Comparison of ENCODE assay signal across 19 mouse cellular contexts in the genomic region with DNA sequence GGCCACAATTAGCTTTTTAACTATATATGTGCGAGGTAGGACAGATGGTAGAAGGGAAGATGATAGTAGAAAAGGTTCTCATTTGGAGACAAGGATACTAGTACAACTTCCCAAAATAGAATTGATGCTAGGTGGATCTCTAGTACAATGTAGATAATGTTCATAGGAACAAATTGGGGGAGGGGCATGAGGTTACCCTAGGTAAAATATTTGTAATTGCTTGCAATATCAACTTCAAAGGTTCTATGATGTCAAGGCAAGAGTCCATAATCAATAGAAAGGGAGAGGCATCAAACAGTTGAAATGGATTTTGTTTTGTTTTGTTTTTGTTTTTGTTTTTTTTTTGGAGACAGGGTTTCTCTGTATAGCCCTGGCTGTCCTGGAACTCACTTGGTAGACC. TPM values are rescaled to one million over a fixed set of nuclear protein-coding genes. Genes with fewer than 3 reads are reported as not detected.
DNase-seq lines count a peak whose midpoint lies in the region; ATAC-seq and TF ChIP-seq lines count a peak whose summit lies in the region.
"Had no signal": no experiment of that assay in that cellular context is flagged by ENCODE, and none has a peak within 500 bp of the region (broad histone marks: within the 10 kb centered on the region; RNA-seq: fewer than 3 reads in every experiment).

No protein-coding gene starts in this region.

- no peak for ATAC-seq in liver, embryonic 11.5 days (replicated peaks; ENCODE audit: low FRiP score)
- ATAC-seq: activated CD4-positive, CD25-positive, alpha-beta regulatory T cell, adult 4 months; CD4-positive, CD25-positive, alpha-beta regulatory T cell, adult 4 months; Patski had no signal

- peaks cover 39% of the 10 kb centered on the region for H3K36me3 ChIP-seq in liver, adult 2 months (ENCODE audit: control insufficient read depth, insufficient read depth, low read length)
- H3K36me3 ChIP-seq in liver, embryonic 11.5 days (ENCODE audit: control insufficient read depth, insufficient read depth, low read length), result no peaks in the 10 kb centered on the region
- H3K36me3 ChIP-seq: G1E had no signal

- no peak overlapping the region for H3K4me3 ChIP-seq in liver, adult 2 months (ENCODE audit: insufficient read depth, low read depth, low read length)
- H3K4me3 ChIP-seq in liver, embryonic 11.5 days (ENCODE audit: low read depth, low read length), result no peak overlapping the region

- DNase-seq in liver, adult 2 months (ENCODE audit: extremely low read depth, low read depth, low spot score), result peak; percentile 93
- no peak for DNase-seq in liver, embryonic 11.5 days (ENCODE audit: low spot score)
- DNase-seq: adrenal gland, adult 2 months; adrenal gland, adult 8-10 months; adrenal gland, postnatal 10 days; adrenal gland, postnatal 25 days; adrenal gland, postnatal 36 days; B cell, adult 2 months; cerebellum, adult 11 months; cerebellum, adult 11-12 months; cerebellum, adult 18-20 months; cerebellum, adult 2 months had no signal

- H3K27me3 ChIP-seq in liver, adult 2 months (ENCODE audit: control insufficient read depth, insufficient read depth, low read length), result no peaks in the 10 kb centered on the region
- no peaks in the 10 kb centered on the region for H3K27me3 ChIP-seq in liver, embryonic 11.5 days (replicated peaks; ENCODE audit: control insufficient read depth, insufficient read depth, low read length)
- H3K27me3 ChIP-seq: CH12.LX had no signal

- peaks cover 52% of the 10 kb centered on the region for H3K4me1 ChIP-seq in liver, adult 2 months (ENCODE audit: control insufficient read depth, insufficient read depth, low read length)
- no peaks in the 10 kb centered on the region for H3K4me1 ChIP-seq in liver, embryonic 11.5 days (replicated peaks; ENCODE audit: control insufficient read depth, insufficient read depth, low read length)

- H3K9me3 ChIP-seq in liver, embryonic 11.5 days (ENCODE audit: control insufficient read depth, low read length), result no peaks in the 10 kb centered on the region
- H3K9me3 ChIP-seq: G1E had no signal

- H3K27ac ChIP-seq in liver, adult 2 months (replicated peaks; ENCODE audit: insufficient read depth, low read depth, low read length), result peak overlapping the region; percentile 90
- H3K27ac ChIP-seq in liver, embryonic 11.5 days (ENCODE audit: low read depth, low read length), result no peak overlapping the region

- H3K4me2 ChIP-seq in liver, embryonic 11.5 days, result no peak overlapping the region

- H3K9ac ChIP-seq in liver, adult 2 months (ENCODE audit: low read depth, low read length), result no peak overlapping the region
- no peak overlapping the region for H3K9ac ChIP-seq in liver, embryonic 11.5 days (ENCODE audit: low read depth, low read length)

- no peak for TF ChIP-seq POLR2A in liver, adult 2 months (IDR thresholded peaks at IDR 0.05; ENCODE audit: extremely low read depth, insufficient read depth, low read length)

- H3K79me2 ChIP-seq in liver, adult 2 months (ENCODE audit: control insufficient read depth, insufficient read depth, low read length), result no peaks in the 10 kb centered on the region

- 39% methylated on average over 1 of the region's 1 CpGs for WGBS in liver, adult 2 months
- WGBS in liver, embryonic 11.5 days, result 77% methylated on average over 1 of the region's 1 CpGs

- TF ChIP-seq CTCF in liver, adult 2 months (IDR thresholded peaks at IDR 0.05; ENCODE audit: low read depth, low read length), result no peak

RNA-seq across cellular contexts. Expression of gene Abcc2, which starts 12.0 kb away (rescaled TPM):
- total RNA-seq in liver, adult 2 months (2014; rRNA removed), result 488 and 590 TPM in 2 replicates
- polyA plus RNA-seq in liver, adult 2 months (2012; rRNA removed), result 230 and 298 TPM in 2 replicates
- polyA plus RNA-seq in liver, embryonic 11.5 days (2014; fragmentation: Nextera tagmentation; extraction: Ambion mirVana), result 4.5 and 5.1 TPM in 2 replicates
- total RNA-seq: MEL had no signal
- polyA plus RNA-seq: activated CD4-positive, CD25-positive, alpha-beta regulatory T cell, adult 4 months; C2C12; CD4-positive, CD25-positive, alpha-beta regulatory T cell, adult 4 months; Patski had no signal

RNA-seq across cellular contexts. Expression of gene Cox15, which starts 41.2 kb away (rescaled TPM):
- 9.2 and 10.2 TPM in 2 replicates for total RNA-seq in liver, adult 2 months (2014; rRNA removed)
- polyA plus RNA-seq in liver, adult 2 months (2012; rRNA removed), result 10.6 and 10.9 TPM in 2 replicates
- polyA plus RNA-seq in liver, embryonic 11.5 days (2014; fragmentation: Nextera tagmentation; extraction: Ambion mirVana), result 12.3 and 14.0 TPM in 2 replicates

RNA-seq across cellular contexts. Expression of gene Cutc, which starts 41.2 kb away (rescaled TPM):
- 17.0 and 17.8 TPM in 2 replicates for total RNA-seq in liver, adult 2 months (2014; rRNA removed)
- polyA plus RNA-seq in liver, adult 2 months (2012; rRNA removed), result 7.5 and 7.9 TPM in 2 replicates
- 19.4 and 22.3 TPM in 2 replicates for polyA plus RNA-seq in liver, embryonic 11.5 days (2014; fragmentation: Nextera tagmentation; extraction: Ambion mirVana)

Comparison
In these comparisons a context has a peak if more than half of its experiments do, and no peak if none do; other contexts are left out.
1. RNA of gene Abcc2, which starts 12.0 kb away (polyA plus RNA-seq): 230 to 298 TPM in liver, adult 2 months; 4.5 to 5.1 TPM in liver, embryonic 11.5 days; every median in the first group is over 10 times any median in the second.